Mouse (Mus musculus) ES-CJ7 (cell line): ENCODE results near the gene BC049762.
A peak's percentile ranks its signal among the peaks of the same experiment; 100 is the strongest.

Source experiments
- DNase-seq: peaks from one replicate; pipeline ENCODE4 v3.0.0; 2011; ENCODE audit warnings: low read depth, low spot score

The BC049762 gene

GRCm38 (mm10) chr11:51219396-51219980 is 43.4 kb downstream of the BC049762 start:
- peak; percentile 56 for DNase-seq

- peak; percentile 70 for DNase-seq
Measured at GRCm38 (mm10) chr11:51214021-51214420, 48.8 kb downstream of the BC049762 start.

DNA sequence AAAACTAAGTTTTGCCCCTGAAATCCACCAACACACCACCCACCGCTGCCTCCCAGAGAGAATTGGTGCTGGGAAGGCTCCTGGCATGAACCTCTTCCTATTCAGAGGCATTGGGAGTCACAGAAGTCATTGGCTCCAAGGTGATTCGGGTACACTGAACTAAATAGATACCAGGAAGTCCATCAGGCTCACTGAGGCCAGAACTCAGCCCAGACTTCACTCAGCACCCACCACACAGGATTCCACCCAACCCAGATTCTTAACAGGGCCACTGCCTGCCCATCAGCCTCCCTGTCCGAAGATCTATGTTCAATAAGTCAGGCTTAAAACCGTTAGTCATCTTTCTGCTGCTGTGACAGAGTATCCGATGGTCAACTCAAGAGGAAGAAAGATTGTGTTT is 51.4 kb downstream of the BC049762 start:
- no peak for DNase-seq

DNA sequence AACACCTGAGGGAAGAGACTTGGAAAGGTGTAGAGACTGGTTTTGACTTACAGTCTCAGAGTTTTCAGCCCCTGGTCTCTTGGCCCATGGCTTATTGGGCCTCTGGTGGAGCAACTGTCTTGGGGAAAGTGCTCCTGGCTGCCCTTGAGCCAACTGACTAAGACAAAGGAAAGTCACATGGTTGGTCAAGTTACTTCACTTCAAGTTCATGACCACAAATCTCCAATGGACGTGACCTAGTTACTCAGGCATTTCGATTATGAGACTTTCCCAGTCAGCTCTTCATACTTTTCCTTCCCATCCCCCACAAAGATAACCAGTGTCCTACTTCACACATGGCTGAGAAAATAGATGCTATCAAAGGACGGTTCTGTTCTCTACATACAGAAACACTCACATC is 55.1 kb downstream of the BC049762 start:
- DNase-seq, result no peak
